In the genomic region with DNA sequence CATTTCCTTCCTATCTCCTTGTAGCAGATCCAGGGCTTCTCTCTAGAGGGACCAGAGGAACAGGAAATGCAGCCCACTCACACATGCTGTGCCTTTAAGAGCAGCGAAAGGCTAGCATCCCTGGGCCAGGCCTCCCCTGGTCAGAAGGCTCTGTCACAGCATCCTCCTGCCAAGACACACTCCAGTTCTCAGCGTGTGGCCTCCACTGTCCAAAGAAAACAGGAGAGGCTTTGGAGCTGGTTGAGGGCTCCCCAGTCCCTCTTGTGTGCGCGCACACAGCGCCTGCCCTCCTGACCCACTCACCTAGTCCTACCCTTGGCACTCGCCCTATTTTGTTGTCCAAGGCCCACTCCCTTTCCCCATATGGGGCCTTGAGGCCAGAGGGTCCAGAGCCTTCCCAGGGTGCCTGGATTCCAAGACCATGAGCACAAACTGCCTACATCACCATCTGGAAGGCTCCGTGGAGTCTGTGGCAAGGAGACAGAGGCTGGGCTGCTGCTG, we compare ENCODE assay signal across 9 mouse cellular contexts.
DNase-seq lines count a peak whose midpoint lies in the region; ATAC-seq and TF ChIP-seq lines count a peak whose summit lies in the region.
"Had no signal": no experiment of that assay in that cellular context is flagged by ENCODE, and none has a peak within 500 bp of the region (broad histone marks: within the 10 kb centered on the region; RNA-seq: fewer than 3 reads in every experiment).

No protein-coding gene starts in this region.

- TF ChIP-seq CTCF in kidney, adult 2 months (conservative IDR thresholded peaks at IDR 0.05; ENCODE audit: insufficient read depth, insufficient read length, low read depth, low read length): no peak
- TF ChIP-seq CTCF in cerebellum, adult 2 months (IDR thresholded peaks at IDR 0.05; ENCODE audit: borderline replicate concordance, insufficient read depth, low read depth, low read length): no peak
- no peak for TF ChIP-seq CTCF in thymus, adult 2 months (IDR thresholded peaks at IDR 0.05; ENCODE audit: borderline replicate concordance, control insufficient read depth, extremely low read depth, insufficient read depth, low read length, poor library complexity)

- ATAC-seq in heart, embryonic 13.5 days (ENCODE audit: extremely low read depth, insufficient number of reproducible peaks, low FRiP score, low TSS enrichment): no peak
- ATAC-seq in limb, embryonic 12.5 days (ENCODE audit: insufficient number of reproducible peaks, insufficient read depth, low FRiP score, low TSS enrichment, low read depth): no peak

- H3K27ac ChIP-seq in kidney, adult 2 months (ENCODE audit: insufficient read depth, low read depth, low read length): peak overlapping the region; percentile 37; the same call in 1 of the 2 replicates
- H3K27ac ChIP-seq in cerebellum, adult 2 months (ENCODE audit: insufficient read depth, low read length): no peak overlapping the region
- peak overlapping the region; percentile 70 for H3K27ac ChIP-seq in heart, embryonic 13.5 days (replicated peaks)
- H3K27ac ChIP-seq in limb, embryonic 12.5 days: peak overlapping the region; percentile 69
- H3K27ac ChIP-seq in thymus, adult 2 months (ENCODE audit: control insufficient read depth, insufficient read depth, low read length): no peak overlapping the region
- H3K27ac ChIP-seq: macrophage had no signal

- no peak for TF ChIP-seq POLR2A in kidney, adult 2 months (IDR thresholded peaks at IDR 0.05; ENCODE audit: low read depth, low read length)
- TF ChIP-seq POLR2A in cerebellum, adult 2 months (IDR thresholded peaks at IDR 0.05; ENCODE audit: borderline replicate concordance, insufficient read depth, low read length): no peak
- TF ChIP-seq POLR2A in thymus, adult 2 months (IDR thresholded peaks at IDR 0.05; ENCODE audit: control insufficient read depth, extremely low read depth, insufficient read depth, low read length, poor library complexity): no peak

- no peaks in the 10 kb centered on the region for H3K27me3 ChIP-seq in kidney, adult 2 months (replicated peaks; ENCODE audit: control insufficient read depth, insufficient read depth, low read length)
- no peaks in the 10 kb centered on the region for H3K27me3 ChIP-seq in cerebellum, adult 2 months (ENCODE audit: control insufficient read depth, insufficient read depth, low read length)
- H3K27me3 ChIP-seq in heart, embryonic 13.5 days (replicated peaks): no peaks in the 10 kb centered on the region
- H3K27me3 ChIP-seq in limb, embryonic 12.5 days: no peaks in the 10 kb centered on the region
- H3K27me3 ChIP-seq in thymus, adult 2 months (ENCODE audit: control insufficient read depth, insufficient read depth, low read length): no peaks in the 10 kb centered on the region

- 0 out of 2 replicates have a peak, but pooled peaks cover 3% of the 10 kb centered on the region for H3K4me1 ChIP-seq in kidney, adult 2 months (ENCODE audit: control insufficient read depth, insufficient read depth, low read length)
- peaks cover 35% of the 10 kb centered on the region for H3K4me1 ChIP-seq in cerebellum, adult 2 months (ENCODE audit: control insufficient read depth, insufficient read depth, low read length)
- H3K4me1 ChIP-seq in heart, embryonic 13.5 days: peaks cover 74% of the 10 kb centered on the region
- peaks cover 41% of the 10 kb centered on the region for H3K4me1 ChIP-seq in limb, embryonic 12.5 days (replicated peaks)
- no peaks in the 10 kb centered on the region for H3K4me1 ChIP-seq in thymus, adult 2 months (replicated peaks; ENCODE audit: control insufficient read depth, insufficient read depth, low read length)

- 64% methylated on average over 7 of the region's 7 CpGs for WGBS in kidney, adult 2 months
- WGBS in cerebellum, adult 2 months: 6% methylated on average over 7 of the region's 7 CpGs
- 61% methylated on average over 7 of the region's 7 CpGs for WGBS in heart, embryonic 13.5 days
- 62% methylated on average over 7 of the region's 7 CpGs for WGBS in limb, embryonic 12.5 days
- WGBS in thymus, adult 2 months: 84% methylated on average over 7 of the region's 7 CpGs

- H3K36me3 ChIP-seq in kidney, adult 2 months (ENCODE audit: control insufficient read depth, insufficient read depth, low read length): no peaks in the 10 kb centered on the region
- H3K36me3 ChIP-seq in heart, embryonic 13.5 days: peaks cover 58% of the 10 kb centered on the region
- H3K36me3 ChIP-seq in limb, embryonic 12.5 days: peaks cover 70% of the 10 kb centered on the region
- no peaks in the 10 kb centered on the region for H3K36me3 ChIP-seq in thymus, adult 2 months (ENCODE audit: control insufficient read depth, insufficient read depth, low read length)

- no peak overlapping the region for H3K4me2 ChIP-seq in heart, embryonic 13.5 days
- H3K4me2 ChIP-seq in limb, embryonic 12.5 days: no peak overlapping the region

- no peak overlapping the region for H3K4me3 ChIP-seq in kidney, adult 2 months (ENCODE audit: insufficient read depth, low read depth, low read length)
- no peak overlapping the region for H3K4me3 ChIP-seq in cerebellum, adult 2 months (replicated peaks; ENCODE audit: insufficient read depth, low read depth, low read length)
- no peak overlapping the region for H3K4me3 ChIP-seq in heart, embryonic 13.5 days
- H3K4me3 ChIP-seq in limb, embryonic 12.5 days (replicated peaks): no peak overlapping the region
- H3K4me3 ChIP-seq in thymus, adult 2 months (ENCODE audit: control insufficient read depth, insufficient read depth, low read length): no peak overlapping the region

- DNase-seq in kidney, adult 2 months: peak; percentile 64
- DNase-seq in kidney, adult 11 months: no peak
- DNase-seq in cerebellum, adult 2 months: peak; percentile 85 to 89
- DNase-seq in frontal cortex, postnatal 25 days (ENCODE audit: low spot score in 2 of 2): no peak
- no peak for DNase-seq in urinary bladder, postnatal 10 days (ENCODE audit: low spot score)
- DNase-seq in thymus, adult 2 months: no peak

- peak overlapping the region; percentile 2; the same call in 1 of the 2 replicates for H3K9ac ChIP-seq in heart, embryonic 13.5 days
- no peak overlapping the region for H3K9ac ChIP-seq in limb, embryonic 12.5 days (replicated peaks)

- H3K9me3 ChIP-seq in heart, embryonic 13.5 days: no peaks in the 10 kb centered on the region
- H3K9me3 ChIP-seq in limb, embryonic 12.5 days: no peaks in the 10 kb centered on the region

Comparison
In these comparisons a context has a peak if more than half of its experiments do, and no peak if none do; other contexts are left out.
1. DNase-seq: peak in kidney, adult 2 months (single experiment) and cerebellum, adult 2 months (2 of 2); none in kidney, adult 11 months (single experiment), frontal cortex, postnatal 25 days (0 of 2), urinary bladder, postnatal 10 days (single experiment) and thymus, adult 2 months (single experiment).
2. H3K27ac ChIP-seq: peak in kidney, adult 2 months (single experiment), heart, embryonic 13.5 days (single experiment) and limb, embryonic 12.5 days (single experiment); none in cerebellum, adult 2 months (single experiment) and thymus, adult 2 months (single experiment).